Mouse (Mus musculus) ES-E14 (cell line): Measurements from ENCODE around the gene Sdc1.

Experiments used
- ZC3H11A ChIP-seq: IDR thresholded peaks from 2 replicates; pipeline ENCODE4 v1.6.1; 2012; ENCODE audit warnings: low read depth, mild to moderate bottlenecking, inconsistent platforms, low read length, borderline replicate concordance
- ZNF384 ChIP-seq: IDR thresholded peaks from 2 replicates; pipeline ENCODE4 v1.6.1; 2012; ENCODE audit warnings: low read depth, low read length, inconsistent platforms

DNA sequence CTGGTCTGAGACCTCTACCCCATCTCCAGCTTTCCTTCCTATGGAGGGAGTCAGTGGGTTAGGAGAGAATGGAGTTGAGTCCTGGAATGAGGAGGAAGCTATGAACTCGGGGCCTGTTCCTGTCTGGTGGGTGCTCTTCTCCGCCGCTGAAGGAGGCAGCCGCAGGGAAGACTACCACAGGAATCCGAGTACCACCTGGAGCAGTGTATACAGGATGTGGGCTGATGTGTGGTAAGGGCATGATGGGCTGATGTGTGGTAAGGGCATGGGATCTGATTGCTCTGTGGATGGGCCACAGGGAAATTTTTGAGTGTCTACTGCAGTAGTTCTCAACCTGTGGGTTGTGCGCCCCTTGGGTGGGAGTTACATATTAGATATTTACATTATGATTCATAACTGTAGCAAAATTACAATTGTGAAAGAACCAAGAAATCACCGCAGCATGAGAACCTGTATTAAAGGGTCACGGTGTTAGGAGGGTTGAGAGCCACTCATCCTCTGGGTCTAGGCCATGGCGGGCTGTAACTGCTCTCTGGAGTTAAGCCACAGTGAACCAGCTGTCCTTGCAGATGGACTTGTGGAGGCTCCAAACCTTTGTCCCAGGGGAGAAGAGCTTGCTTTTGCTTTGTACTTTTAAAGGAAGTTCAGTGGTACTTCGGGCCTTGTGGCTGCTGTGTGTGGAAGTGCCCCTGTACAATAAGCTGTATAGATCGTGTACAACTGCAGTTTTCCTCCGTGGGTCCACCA, 16.0 kb downstream of the Sdc1 start:
- TF ChIP-seq ZC3H11A (no peak), ZNF384 (no peak)
